Mouse (Mus musculus) urinary bladder, postnatal 10 days (tissue): Measurements from ENCODE around the gene Apoa1.

Experiments used
- DNase-seq: peaks from one replicate; pipeline ENCODE4 v3.0.0; 2022; ENCODE audit warnings: low spot score

Gene Apoa1

GRCm38 (mm10) chr9:46228491-46228890, at the start of gene Apoa1:
TSS of gene Apoa1 (plus strand) at chr9:46228580.
- DNase-seq: no peak

DNA sequence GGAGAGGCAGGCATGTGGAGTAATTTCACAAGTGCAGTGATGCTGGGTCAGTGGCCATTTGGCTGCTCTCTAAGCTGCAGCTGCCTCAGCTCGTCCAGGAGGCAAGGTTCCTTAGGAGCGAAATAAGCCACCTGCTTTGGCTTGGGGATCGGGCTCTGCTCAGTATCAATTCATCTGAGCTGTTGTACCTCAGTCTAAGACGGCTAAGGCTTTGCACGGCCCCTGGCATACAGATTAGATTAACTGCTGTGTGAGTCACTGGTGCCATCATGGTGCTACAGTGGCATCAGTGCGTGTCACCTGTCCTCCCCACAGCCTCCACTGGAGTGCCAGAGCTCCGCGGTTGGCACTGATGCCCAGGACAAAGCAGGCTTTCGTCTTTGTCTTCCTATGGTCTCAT, 49.8 kb upstream of the Apoa1 start:
- DNase-seq: no peak

- DNase-seq: no peak
These were observed 47.1 kb upstream of the Apoa1 start for GRCm38 (mm10) chr9:46181297-46181696.

GRCm38 (mm10) chr9:46184542-46184941, 43.8 kb upstream of the Apoa1 start:
- DNase-seq: no peak

DNA sequence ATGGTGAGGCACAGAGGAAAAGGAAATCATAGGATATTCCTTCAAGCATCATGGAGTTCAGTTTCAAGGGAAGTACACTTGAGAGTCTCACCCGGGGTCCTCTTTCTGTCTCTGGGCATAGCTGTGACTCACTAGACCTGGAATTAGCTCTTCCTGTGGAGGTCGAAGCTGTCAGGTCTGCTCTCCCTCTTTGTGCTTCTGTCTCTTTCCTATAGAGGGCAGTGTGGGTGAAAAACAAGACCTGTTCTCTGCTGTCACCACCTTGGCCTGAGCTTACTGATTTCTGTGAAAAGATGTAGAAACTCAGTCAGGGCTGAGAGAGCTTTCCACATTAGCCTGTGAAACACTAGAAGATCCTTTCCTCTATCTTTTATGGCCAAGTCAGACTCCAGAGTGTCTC, 43.2 kb upstream of the Apoa1 start:
- no peak for DNase-seq

DNA sequence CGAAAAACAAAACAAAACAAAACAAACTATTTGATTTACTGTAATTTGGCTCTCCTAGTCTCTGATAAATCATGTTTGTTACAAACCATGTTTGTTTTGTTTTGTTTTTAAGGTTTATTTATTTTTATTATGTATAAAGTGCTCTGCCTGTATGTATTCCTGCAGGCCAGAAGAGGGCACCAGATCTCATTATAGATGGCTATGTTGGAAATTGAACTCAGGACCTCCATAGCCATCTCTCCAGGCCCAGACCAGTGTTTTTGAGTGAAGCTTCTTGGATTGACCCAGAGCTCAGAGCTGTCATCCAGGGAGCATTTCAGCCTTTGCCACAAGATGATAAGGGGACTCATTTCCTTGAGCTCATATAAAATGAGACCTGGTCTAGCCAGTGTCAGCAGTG, 42.0 kb upstream of the Apoa1 start:
- DNase-seq: no peak

GRCm38 (mm10) chr9:46188370-46188769, 40.0 kb upstream of the Apoa1 start:
- no peak for DNase-seq

GRCm38 (mm10) chr9:46188956-46189355, 39.4 kb upstream of the Apoa1 start:
- no peak for DNase-seq

- no peak for DNase-seq
These were observed 39.0 kb upstream of the Apoa1 start for GRCm38 (mm10) chr9:46189381-46189780.

GRCm38 (mm10) chr9:46191234-46191633, 37.1 kb upstream of the Apoa1 start:
- DNase-seq: no peak

GRCm38 (mm10) chr9:46191644-46192043, 36.7 kb upstream of the Apoa1 start:
- DNase-seq: no peak

DNA sequence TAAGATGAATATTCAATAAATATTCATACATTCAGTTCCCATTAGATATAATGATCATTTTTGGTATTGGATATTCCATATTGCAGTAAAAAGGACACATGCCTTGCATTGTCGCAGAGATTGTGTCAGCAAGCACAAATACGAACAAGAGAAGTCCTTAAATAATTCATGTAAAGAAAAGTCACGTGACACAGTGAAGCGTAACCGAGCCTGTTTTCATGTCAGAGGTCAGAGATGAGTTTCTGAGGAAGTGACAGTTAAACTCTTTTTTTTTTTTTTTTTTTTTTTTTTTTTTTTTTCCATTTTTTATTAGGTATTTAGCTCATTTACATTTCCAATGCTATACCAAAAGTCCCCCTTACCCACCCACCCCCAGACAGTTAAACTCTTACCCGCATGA, 35.7 kb upstream of the Apoa1 start:
- no peak for DNase-seq

DNA sequence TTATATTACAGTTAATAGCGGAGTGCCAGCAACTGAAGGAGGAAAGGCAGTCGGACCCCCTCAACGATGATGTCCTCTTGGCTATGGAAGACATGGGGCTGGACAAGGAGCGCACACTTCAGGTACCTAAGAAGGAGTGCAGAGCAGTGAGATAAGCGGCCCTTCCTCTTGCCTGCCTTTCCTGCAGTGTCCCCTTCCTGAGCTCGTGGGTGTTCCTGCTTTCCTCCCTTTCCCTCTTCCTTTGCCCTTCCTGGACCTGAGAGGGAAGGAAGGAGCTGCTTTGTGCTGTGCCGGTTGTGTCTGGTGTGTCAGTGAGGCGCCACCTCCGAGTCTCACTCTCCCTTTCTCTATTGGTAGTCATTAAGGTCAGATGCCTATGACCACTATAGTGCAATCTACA, 33.6 kb upstream of the Apoa1 start:
- no peak for DNase-seq

- no peak for DNase-seq
These were observed 31.6 kb upstream of the Apoa1 start for GRCm38 (mm10) chr9:46196699-46197169.

GRCm38 (mm10) chr9:46198461-46198860, 29.9 kb upstream of the Apoa1 start:
- no peak for DNase-seq

DNA sequence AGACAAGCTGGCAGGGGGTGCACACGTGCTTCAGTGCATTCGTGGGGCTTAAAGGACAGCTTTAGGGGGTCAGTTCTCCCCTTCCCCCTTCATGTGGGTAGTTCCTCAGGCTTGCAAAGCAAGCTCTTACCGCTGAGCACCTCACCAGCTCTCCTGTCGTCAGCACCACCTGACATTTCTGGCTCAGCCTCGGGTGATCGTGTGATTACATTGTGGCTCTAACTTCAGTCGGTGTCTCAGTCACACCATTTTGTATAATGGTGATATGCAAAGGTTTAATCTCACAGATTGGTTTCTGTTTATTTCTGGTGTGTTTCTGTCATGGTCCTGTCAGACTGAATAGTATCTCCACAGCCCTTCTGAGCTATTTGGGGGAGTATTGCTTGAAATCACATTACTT, 29.4 kb upstream of the Apoa1 start:
- no peak for DNase-seq

- DNase-seq: no peak
These were observed 28.8 kb upstream of the Apoa1 start for GRCm38 (mm10) chr9:46199609-46200008.

DNA sequence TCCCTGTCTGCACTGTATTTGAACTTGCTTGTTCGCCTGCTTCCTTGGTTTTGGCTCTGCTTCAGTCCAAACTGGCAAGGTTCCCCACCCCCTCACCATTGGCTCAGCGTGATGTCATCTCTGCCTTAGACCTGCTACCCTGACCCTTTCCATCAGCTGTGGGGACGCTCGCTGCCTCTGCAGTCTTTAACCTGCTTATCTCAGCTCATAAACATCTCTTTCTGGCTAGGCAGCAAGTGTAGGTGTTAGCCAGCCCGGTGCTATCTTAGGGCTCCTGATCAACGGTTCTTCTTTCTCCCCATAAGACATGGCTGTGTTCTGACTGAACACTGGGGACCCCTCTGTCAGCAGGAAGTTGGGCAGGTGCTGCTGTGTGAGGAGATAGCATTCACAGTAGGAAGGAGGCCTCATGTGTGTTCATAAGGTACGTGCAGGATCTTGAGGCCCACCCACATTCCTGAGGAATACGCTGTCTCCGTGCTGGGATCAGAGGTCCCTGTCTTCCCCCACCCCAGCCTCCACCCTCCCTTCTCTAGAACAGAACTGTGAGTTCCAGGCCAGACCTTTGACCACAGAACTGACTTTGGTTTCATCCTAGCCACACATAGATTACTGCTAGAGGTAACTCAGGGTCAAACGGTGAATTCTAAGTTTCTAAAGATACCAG, 21.4 kb upstream of the Apoa1 start:
- DNase-seq: no peak

DNA sequence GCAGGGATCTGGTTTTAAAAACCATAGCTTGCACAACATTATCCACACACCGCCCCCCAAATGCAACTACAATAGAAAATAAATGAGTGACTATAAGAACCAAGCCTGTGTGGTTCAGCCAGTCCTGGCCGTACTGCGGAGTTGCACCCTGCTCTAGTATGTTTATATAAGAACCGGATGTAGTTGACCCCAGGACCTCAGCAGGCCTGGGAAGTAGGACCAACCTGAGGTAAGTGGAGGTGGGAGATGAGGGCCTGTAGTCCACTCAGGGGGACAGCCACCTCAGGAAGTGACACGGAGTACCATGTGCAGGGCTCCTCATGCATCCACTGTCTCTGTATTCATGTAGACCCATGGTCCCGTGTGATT, 20.9 kb upstream of the Apoa1 start:
- no peak for DNase-seq

DNA sequence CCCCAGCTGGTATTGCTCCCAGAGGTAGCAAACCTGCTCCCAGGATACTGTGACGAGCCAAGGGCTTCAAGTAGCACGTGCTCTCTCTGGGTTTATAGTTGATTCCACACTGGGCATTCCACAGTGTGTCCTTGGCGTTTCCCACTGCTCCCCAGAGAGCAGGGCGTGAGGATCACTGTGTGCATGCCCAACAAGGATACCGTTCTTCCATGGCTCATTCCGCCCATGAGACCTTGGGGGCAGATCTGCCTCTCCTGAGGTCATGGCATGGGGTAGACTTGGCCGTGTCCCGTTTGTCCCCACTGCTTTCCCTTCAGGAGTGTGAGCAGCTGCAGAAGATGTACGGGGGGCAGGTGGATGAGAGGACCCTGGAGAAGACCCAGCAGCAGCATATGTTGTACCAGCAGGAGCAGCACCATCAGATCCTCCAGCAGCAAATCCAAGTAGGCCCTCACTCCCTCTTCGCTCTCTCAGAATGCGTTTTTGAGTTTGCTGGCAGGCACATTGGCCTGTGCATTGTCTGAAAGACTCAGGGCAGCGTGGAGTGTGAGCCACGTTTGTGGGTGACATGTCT, 19.9 kb upstream of the Apoa1 start:
- no peak for DNase-seq

DNA sequence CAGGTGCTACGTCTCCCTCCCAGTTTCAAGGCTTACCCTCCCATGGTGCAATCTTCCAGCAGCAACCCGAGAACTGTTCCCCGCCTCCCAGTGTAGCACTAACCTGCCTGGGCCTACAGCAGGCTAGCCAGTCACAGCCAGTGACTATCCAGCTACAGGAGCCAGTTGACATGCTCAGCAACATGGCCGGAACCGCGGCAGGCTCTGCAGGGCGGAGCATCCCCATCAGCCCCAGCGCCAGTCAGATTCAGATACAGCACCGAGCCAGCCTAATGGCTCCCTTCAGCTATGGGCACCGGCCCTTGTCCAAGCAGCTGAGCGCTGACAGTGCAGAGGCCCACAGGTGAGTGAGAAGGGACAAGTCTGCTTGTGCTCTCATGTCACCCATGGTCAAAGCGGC, 17.9 kb upstream of the Apoa1 start:
- no peak for DNase-seq

DNA sequence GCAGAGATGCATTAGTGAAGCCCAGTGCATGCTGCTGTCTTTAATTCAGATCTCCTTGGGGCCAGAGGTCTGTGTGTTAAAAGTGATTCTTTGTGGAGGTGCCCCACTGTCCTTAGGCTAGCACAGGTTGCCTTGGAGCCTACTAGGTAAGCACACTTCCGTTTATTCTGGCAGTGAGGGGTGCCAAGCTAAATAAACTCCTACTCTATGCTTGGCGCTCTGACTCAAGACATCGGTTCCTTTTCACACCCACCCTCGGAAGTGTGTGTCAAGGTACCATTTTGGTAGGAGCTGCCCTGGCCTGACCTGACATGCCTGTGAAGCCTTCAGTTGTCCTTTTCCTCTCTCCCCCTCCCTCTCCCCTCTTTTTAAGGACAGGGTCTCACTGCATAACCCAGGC, 14.1 kb upstream of the Apoa1 start:
- no peak for DNase-seq

DNA sequence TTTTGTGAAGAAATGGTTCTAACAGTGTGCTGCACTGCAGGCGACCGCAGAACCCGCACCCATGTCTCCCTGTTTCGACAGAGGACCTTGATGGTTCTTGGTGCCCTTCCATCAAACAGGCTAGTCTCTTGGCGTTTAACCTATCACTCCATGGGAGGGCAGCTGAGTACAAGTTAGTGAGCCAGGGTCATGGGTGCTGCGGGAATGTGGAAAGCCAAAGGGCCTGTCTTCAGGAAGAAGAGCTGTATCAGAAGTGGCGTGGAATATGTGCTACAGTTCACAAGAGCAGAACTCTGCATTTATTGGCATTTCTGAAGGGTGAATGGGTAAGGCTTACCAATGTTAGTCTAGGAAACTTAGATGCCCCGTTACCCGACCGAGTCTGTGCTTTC, 13.4 kb upstream of the Apoa1 start:
- no peak for DNase-seq
